Mouse (Mus musculus): ENCODE measurements around the gene Cntrob.

GRCm38 (mm10) chr11:69251135-69251842 lies 72.3 kb downstream of the Cntrob start:
- peak; percentile 73 for TF ChIP-seq CTCF (IDR thresholded peaks at IDR 0.05; ENCODE audit: control insufficient read depth, insufficient read depth, low read length)
- no peak for TF ChIP-seq POLR2A (IDR thresholded peaks at IDR 0.05; ENCODE audit: borderline replicate concordance, control insufficient read depth, low read depth, low read length)
